Mouse (Mus musculus) granulocyte monocyte progenitor cell, adult 5-6 weeks (primary cell): ENCODE measurements around the gene Cabin1. TPM values are rescaled to one million over a fixed set of nuclear protein-coding genes. Genes with fewer than 3 reads are reported as not detected.

ENCODE experiments used
- ATAC-seq: replicated peaks from 2 replicates; pipeline ENCODE4 v1.8.0; 2016; ENCODE audit warnings: mild to moderate bottlenecking, moderate TSS enrichment, inconsistent platforms; ENCODE audit not compliant: poor library complexity, severe bottlenecking
- total RNA-seq, 2 experiments: library from RNA; stranded (forward) in 1 of 2; stranded (reverse) in 1 of 2; fragments of 200-712, 200-1000 nt in 1 of 2; fragments of >200 nt in 1 of 2; fragmentation: Nextera tagmentation in 1 of 2; gene quantifications; 2 replicates each; pipeline ENCODE4 v1.2.3; 2014 to 2017

The Cabin1 gene
- total RNA-seq, 2 experiments from 2014 or later, result 23.0 to 48.8 TPM

- ATAC-seq, result no peak
These were observed 58.3 kb downstream of the Cabin1 start for GRCm38 (mm10) chr10:75705681-75706400.

DNA sequence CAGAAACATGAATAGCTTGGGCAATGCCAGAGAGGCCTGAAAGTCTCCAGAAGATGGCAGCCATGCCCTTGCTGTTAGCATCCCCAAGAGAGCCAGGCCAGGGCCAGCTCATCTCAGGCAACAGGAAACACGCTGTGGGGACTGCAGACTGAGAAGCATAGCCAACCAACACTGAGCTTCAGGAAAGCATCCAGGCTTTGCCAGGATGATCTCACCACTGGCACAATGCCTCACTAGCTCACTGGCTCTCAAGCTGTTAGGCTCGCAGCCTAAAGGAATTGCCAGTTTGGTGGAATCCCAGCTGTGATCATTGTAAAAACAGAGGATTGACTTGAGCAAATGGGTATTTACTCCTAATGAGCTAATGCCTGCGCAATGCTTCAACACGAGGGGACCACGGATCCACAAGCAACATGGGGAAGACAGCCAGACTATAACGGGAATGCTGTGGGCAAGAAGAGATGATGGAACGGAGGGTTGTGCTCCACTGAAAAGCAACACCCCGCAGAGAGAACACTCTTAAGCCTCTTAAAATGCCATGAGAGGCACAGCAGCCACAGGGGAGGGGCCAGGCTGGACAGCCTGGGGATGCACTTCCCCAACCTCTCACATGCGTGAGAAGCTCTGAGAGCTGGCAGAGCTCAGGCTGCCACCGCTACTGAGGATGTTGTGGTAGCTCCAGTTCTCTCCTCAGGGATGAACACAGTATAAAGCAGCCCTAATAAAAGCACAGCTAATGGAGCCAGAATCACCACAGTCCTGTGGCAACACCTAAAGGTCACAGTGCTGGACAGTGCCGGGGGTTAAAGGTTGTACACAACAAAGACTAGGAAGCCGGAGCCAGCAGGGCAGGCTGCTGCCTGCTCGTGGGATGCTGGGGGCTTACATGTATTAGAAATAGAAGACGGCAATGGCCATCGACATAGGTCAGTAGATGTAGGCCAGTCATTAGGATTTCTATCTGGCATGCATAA is 59.6 kb downstream of the Cabin1 start:
- no peak for ATAC-seq

GRCm38 (mm10) chr10:75703504-75703903 is 60.6 kb downstream of the Cabin1 start:
- ATAC-seq, result peak; percentile 38; the same call in 1 of the 2 replicates

- peak; percentile 83 for ATAC-seq
These were observed 61.6 kb downstream of the Cabin1 start for GRCm38 (mm10) chr10:75702494-75702893.

GRCm38 (mm10) chr10:75701280-75701679 is 62.9 kb downstream of the Cabin1 start:
- no peak for ATAC-seq

DNA sequence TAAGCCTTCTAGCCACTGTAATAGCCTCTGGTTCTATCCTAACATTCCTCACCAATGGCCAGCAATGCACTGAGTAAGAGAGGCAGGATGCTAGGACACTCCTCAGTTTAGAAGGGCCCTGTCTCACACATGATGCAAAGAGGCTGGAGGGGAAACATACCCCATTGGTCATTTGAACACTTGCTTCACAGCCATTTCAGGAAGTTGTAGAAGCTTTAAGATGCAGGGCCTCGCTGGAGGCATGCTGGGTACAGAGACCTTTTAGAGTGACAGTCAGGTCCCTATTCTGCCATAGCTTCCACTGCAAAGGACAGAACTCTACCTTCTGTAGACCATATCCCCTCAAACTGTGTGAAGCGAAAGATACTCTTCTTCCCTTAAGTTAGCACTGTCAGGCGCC is 66.4 kb downstream of the Cabin1 start:
- no peak for ATAC-seq

- no peak for ATAC-seq
These were observed 67.4 kb downstream of the Cabin1 start for GRCm38 (mm10) chr10:75696597-75697355.

DNA sequence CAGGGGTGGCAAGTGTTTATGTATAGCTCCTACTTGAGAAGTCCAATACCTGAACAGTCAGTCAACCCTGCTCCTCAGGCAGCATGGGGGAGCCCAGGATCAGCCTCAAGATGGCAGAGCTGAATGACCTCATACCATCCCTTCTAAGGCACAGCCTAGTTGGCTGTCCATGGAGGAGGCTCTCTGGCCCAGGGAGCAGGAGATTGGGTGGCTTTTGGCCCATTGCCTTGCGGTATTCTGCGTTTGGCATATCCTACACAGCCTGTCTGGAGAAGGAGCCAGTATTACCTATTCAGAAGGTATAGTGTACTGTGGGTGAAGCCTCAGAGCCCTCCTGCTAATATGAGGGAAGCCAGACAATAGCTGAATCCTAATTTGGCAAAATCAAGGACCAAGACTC is 68.6 kb downstream of the Cabin1 start:
- no peak for ATAC-seq

- ATAC-seq, result no peak
These were observed 69.1 kb downstream of the Cabin1 start for GRCm38 (mm10) chr10:75695078-75695477.

- ATAC-seq, result no peak
These were observed 69.6 kb downstream of the Cabin1 start for GRCm38 (mm10) chr10:75694567-75694966.

- no peak for ATAC-seq
These were observed 70.5 kb downstream of the Cabin1 start for GRCm38 (mm10) chr10:75693451-75694233.

DNA sequence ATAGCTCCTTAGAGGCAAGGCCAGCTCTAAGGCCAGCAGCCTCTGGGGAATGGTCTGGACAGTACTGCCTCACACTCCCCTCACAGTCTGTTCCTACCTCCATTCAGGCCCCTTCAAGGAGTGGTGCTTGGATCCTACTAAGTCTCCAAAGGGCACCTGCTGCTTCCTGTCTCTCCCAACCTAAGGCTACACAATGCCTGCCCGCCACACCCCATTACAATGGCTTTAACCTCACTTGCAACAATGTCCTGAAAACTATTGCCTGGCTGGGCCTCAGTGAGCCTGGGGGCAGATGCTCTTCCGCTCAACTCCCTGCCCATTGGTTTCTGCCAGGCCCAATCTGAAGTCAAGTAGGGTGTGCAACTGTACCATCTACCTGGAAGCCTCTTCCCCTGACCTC is 75.5 kb downstream of the Cabin1 start:
- no peak for ATAC-seq

GRCm38 (mm10) chr10:75686724-75687123 is 77.4 kb downstream of the Cabin1 start:
- no peak for ATAC-seq

- peak; percentile 26; the same call in 1 of the 2 replicates for ATAC-seq
These were observed 79.8 kb downstream of the Cabin1 start for GRCm38 (mm10) chr10:75684035-75685004.

GRCm38 (mm10) chr10:75680574-75681001 is 83.6 kb downstream of the Cabin1 start:
- ATAC-seq, result no peak

DNA sequence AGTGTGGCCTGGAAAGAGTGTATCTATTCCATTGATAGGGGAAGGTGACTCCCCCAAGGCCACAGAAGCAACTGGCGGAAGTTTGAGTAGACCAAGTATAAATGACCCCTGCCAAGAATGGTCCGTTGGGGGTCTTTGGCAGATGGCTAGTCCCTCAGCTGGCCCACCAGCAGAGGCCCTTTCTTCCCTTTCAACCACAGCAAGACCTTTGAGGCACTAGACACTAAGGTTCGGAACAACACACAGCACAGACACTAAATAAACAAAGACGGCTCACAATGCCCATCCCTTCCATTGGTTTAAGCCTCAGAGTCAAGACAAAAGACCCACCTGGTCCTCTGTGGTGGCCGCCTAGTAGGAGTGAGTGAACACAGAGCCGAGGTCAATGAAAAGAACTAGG is 84.9 kb downstream of the Cabin1 start:
- ATAC-seq, result no peak

GRCm38 (mm10) chr10:75677989-75678388 is 86.2 kb downstream of the Cabin1 start:
- ATAC-seq, result no peak

GRCm38 (mm10) chr10:75677571-75677970 is 86.6 kb downstream of the Cabin1 start:
- no peak for ATAC-seq
